13 mouse cellular contexts compared by ENCODE assay signal in the genomic region with DNA sequence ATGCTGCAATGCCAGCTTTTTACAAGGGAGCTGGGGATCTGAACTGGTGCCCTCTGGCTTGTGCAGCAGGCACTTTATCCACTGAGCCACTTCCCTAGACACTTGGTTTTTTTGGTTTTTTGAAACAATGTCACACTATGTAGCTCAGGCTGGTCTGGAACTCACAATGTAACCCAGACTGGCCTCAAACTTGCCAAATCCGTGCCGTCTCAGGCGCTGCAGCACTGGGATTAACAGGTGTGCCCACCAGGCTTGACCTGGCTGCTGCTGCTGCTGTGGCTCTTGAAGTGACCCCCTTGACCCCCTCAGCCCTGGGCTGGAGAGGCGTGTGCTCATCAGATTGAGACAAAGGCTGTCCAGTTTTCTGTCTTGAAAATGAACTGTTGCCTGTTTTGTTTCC. TPM values are rescaled to one million over a fixed set of nuclear protein-coding genes. Genes with fewer than 3 reads are reported as not detected.
"Had no signal": no experiment of that assay in that cellular context is flagged by ENCODE, and none has a peak within 500 bp of the region (broad histone marks: within the 10 kb centered on the region; RNA-seq: fewer than 3 reads in every experiment).

No protein-coding gene starts in this region.

- DNase-seq: retina, postnatal 1 day; right cerebral cortex, adult 18-20 months; right cerebral cortex, postnatal 14 days; right cerebral cortex, postnatal 25 days; right cerebral cortex, postnatal 4 days; spleen, adult 18-20 months; thymus, adult 18-20 months; thymus, adult 2 months; thymus, postnatal 14 days; thymus, postnatal 25 days; thymus, postnatal 36 days; thymus, postnatal 4 days had no signal

RNA-seq across cellular contexts. Expression of a gene that starts 43.2 kb away (rescaled TPM):
- total RNA-seq: neutrophil, adult 5-6 weeks had no signal
